Mouse (Mus musculus) liver, adult 2 months (tissue): ENCODE data around the gene Dnah8. TPM values are rescaled to one million over a fixed set of nuclear protein-coding genes. Genes with fewer than 3 reads are reported as not detected.
"Not testable (repeated sequence)": the region's sequence is repeated elsewhere in the genome, so short reads cannot be mapped to it uniquely, and the experiment has no call there.

Experiments
- DNase-seq: peaks from one replicate; pipeline ENCODE4 v3.0.0-alpha.2; 2011; ENCODE audit warnings: low read depth, low spot score; ENCODE audit errors: extremely low read depth
- H3K27ac ChIP-seq: fragments of 200-500 bp; replicated peaks from 2 replicates; pipeline ENCODE4 v1.5.1; 2012; ENCODE audit warnings: low read depth, mild to moderate bottlenecking, control low read depth, inconsistent platforms, low read length; ENCODE audit not compliant: insufficient read depth
- H3K27me3 ChIP-seq: fragments of 200-500 bp; 2 replicates; pipeline ENCODE4 v1.6.1; 2012; ENCODE audit warnings: mild to moderate bottlenecking, moderate library complexity, low read length, inconsistent platforms; ENCODE audit not compliant: control insufficient read depth, insufficient read depth
- H3K36me3 ChIP-seq: fragments of 200-500 bp; 2 replicates; pipeline ENCODE4 v1.6.1; 2012; ENCODE audit warnings: low read length, inconsistent platforms; ENCODE audit not compliant: control insufficient read depth, insufficient read depth
- H3K4me1 ChIP-seq: fragments of 200-500 bp; 2 replicates; pipeline ENCODE4 v1.6.1; 2011; ENCODE audit warnings: low read length; ENCODE audit not compliant: control insufficient read depth, insufficient read depth
- H3K4me3 ChIP-seq: fragments of 200-500 bp; 2 replicates; pipeline ENCODE4 v1.5.1; 2011; ENCODE audit warnings: low read depth, mild to moderate bottlenecking, control low read depth, low read length, moderate library complexity; ENCODE audit not compliant: insufficient read depth
- H3K79me2 ChIP-seq: fragments of 200-500 bp; 2 replicates; pipeline ENCODE4 v1.6.1; 2012; ENCODE audit warnings: inconsistent platforms, mild to moderate bottlenecking, low read length, moderate library complexity; ENCODE audit not compliant: control insufficient read depth, insufficient read depth
- H3K9ac ChIP-seq: fragments of 200-500 bp; 2 replicates; pipeline ENCODE4 v1.6.1; 2012; ENCODE audit warnings: low read depth, mild to moderate bottlenecking, control low read depth, inconsistent platforms, low read length
- CTCF ChIP-seq: fragments of 200-500 bp; IDR thresholded peaks from 2 replicates; pipeline ENCODE4 v1.5.1; 2011; ENCODE audit warnings: low read depth, low read length, control low read depth
- POLR2A ChIP-seq: fragments of 200-500 bp; IDR thresholded peaks from 2 replicates; pipeline ENCODE4 v1.6.1; 2011; ENCODE audit warnings: low read length, control low read depth; ENCODE audit not compliant: insufficient read depth; ENCODE audit errors: extremely low read depth
- WGBS: fragments of 180-500 bp; shearing (Covaris S2); methylation state at CpG from one replicate; pipeline ENCODE4 v1.1.7; 2018; 5-methylcytosine and 5-hydroxymethylcytosine counted together
- polyA plus RNA-seq: library from polyadenylated mRNA; depleted of rRNA; stranded (reverse); fragments of >200 nt; gene quantifications from 2 replicates; pipeline ENCODE4 v1.2.3, GENCODE M21; 2012
- total RNA-seq: library from RNA; depleted of rRNA; stranded (reverse); fragments of >200 nt; gene quantifications from 2 replicates; pipeline ENCODE4 v1.2.3, GENCODE M21; 2014

Dnah8 gene
- total and polyA plus RNA-seq, 2 experiments, result 0.18 to 0.20 TPM

DNA sequence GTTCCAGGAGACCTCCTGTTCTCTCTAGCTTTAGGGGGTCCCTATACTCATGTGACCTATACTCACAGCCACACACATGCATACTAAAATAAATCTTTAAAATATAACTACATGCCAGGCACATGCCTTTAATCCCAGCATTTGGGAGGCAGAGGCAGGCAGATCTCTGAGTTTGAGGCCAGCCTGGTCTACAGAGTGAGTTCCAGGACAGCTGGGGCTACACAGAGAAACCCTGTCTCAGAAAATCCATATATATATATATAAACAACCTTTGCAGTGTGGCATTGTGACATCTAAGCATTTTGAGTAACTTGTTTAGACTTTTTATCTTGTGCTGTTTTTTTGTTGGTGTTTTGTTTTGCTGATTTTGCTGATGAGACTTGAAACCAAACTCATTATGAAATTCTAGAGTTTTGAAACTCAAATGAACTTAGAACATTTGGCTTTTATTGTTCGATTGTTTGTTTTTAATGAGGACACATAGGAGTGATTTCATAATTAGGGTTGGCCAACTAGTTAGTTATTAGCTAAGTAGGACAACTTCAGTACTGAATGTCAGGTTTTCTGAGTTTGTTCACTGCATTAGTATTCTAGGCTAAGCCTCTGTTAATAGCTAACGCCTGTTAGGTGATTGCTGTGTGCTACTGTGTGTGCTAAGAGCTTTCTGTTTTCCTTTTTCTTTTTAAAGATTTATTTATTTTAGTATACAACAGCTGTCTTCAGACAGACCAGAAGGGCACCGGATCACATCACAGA lies 5.8 kb upstream of the Dnah8 start:
- Histone ChIP-seq H3K27ac (peak overlapping the region; percentile 98), H3K4me1 (peaks cover 7% of the 10 kb centered on the region), H3K79me2 (no peaks in the 10 kb centered on the region), H3K9ac (no peak overlapping the region), H3K36me3 (no peaks in the 10 kb centered on the region), H3K27me3 (no peaks in the 10 kb centered on the region), H3K4me3 (no peak overlapping the region)
- peak; percentile 100 for DNase-seq
- TF ChIP-seq POLR2A (no peak), CTCF (no peak)
- WGBS, result 26% methylated on average over 3 of the region's 3 CpGs

GRCm38 (mm10) chr17:30619153-30619552 lies 5.0 kb upstream of the Dnah8 start:
- peak; percentile 31 for DNase-seq
- TF ChIP-seq POLR2A, result no peak
- no peak for TF ChIP-seq CTCF
- H3K9ac ChIP-seq, result no peak overlapping the region
- H3K27ac ChIP-seq, result peak overlapping the region; percentile 98
- 30% methylated on average over 2 of the region's 2 CpGs for WGBS
- H3K27me3 ChIP-seq, result no peaks in the 10 kb centered on the region
- no peak overlapping the region for H3K4me3 ChIP-seq
- H3K4me1 ChIP-seq, result peaks cover 7% of the 10 kb centered on the region
- H3K36me3 ChIP-seq, result no peaks in the 10 kb centered on the region
- H3K79me2 ChIP-seq, result no peaks in the 10 kb centered on the region

DNA sequence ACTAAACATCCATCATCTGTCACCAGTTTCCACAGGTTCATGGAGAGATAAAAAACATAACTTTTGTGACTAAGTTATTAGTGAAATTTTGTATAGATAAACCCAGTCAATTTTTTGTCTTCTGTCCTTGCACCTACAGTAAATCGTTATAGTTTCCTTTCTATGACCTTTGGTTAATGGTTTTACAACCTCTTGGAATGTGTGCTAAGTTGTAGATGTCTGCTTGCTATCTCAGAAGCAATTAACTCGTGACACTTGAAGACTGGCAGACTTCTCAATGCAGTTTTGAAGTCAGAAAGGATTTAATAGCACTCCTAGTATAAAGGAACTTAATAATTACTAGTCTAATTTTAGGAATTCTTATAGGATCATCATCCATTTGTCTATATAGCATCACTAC lies 3.6 kb upstream of the Dnah8 start:
- peaks cover 7% of the 10 kb centered on the region for H3K4me1 ChIP-seq
- no peak overlapping the region for H3K27ac ChIP-seq
- no peak for DNase-seq
- no peak for TF ChIP-seq CTCF
- no peak for TF ChIP-seq POLR2A
- 67% methylated on average over 2 of the region's 2 CpGs for WGBS
- H3K27me3 ChIP-seq, result no peaks in the 10 kb centered on the region
- H3K79me2 ChIP-seq, result no peaks in the 10 kb centered on the region
- H3K4me3 ChIP-seq, result no peak overlapping the region
- no peak overlapping the region for H3K9ac ChIP-seq
- no peaks in the 10 kb centered on the region for H3K36me3 ChIP-seq

DNA sequence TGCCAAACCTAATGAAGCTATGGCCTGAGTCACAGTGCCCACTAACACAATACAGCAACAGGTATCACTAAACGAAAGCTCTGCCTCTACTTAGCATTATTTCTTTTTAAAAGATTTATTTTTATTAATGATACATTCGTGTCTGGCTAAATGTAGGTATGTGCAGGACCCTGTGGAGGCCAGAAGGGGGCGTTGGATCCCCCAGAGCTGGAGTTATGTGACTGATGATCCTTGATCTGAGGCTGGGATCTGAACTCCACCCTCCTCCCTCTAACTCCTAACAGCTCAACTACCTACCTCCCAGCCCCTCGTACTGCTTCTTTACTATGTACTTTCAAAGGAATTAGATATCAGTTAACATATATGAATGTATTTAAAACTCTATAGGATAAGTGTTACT lies 2.7 kb upstream of the Dnah8 start:
- H3K27ac ChIP-seq, result no peak overlapping the region
- H3K4me1 ChIP-seq, result peaks cover 7% of the 10 kb centered on the region
- WGBS, result 76% methylated on average over 4 of the region's 4 CpGs
- no peak for DNase-seq
- no peaks in the 10 kb centered on the region for H3K27me3 ChIP-seq
- no peaks in the 10 kb centered on the region for H3K79me2 ChIP-seq
- H3K36me3 ChIP-seq, result no peaks in the 10 kb centered on the region
- H3K4me3 ChIP-seq, result no peak overlapping the region
- TF ChIP-seq POLR2A, result no peak
- TF ChIP-seq CTCF, result peak; percentile 26; the same call in 1 of the 2 replicates
- no peak overlapping the region for H3K9ac ChIP-seq

DNA sequence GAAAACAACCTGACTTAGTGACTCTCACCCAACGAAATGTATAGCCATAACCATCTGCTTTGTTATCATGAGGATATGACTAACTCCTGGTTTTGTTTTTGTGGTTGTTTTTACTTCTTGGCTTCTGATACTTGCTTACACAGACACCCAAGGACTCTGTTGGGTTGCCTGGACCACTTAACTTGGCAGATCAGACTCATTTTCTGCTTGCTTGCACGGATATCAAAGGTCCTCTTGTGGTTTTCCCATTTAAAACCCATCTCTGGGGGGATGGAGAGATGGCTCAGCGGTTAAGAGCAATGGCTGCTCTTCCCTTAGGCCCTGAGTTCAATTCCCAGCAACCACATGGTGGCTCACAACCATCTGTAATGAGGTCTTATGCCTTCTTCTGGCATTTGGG lies 954 bp upstream of the Dnah8 start:
- H3K36me3 ChIP-seq, result no peaks in the 10 kb centered on the region
- no peak overlapping the region for H3K9ac ChIP-seq
- no peaks in the 10 kb centered on the region for H3K27me3 ChIP-seq
- no peak overlapping the region for H3K4me3 ChIP-seq
- H3K79me2 ChIP-seq, result no peaks in the 10 kb centered on the region
- H3K4me1 ChIP-seq, result peaks cover 6% of the 10 kb centered on the region
- WGBS, result 93% methylated on average over 3 of the region's 3 CpGs
- DNase-seq, result no peak
- no peak for TF ChIP-seq POLR2A
- TF ChIP-seq CTCF, result no peak
- no peak overlapping the region for H3K27ac ChIP-seq

DNA sequence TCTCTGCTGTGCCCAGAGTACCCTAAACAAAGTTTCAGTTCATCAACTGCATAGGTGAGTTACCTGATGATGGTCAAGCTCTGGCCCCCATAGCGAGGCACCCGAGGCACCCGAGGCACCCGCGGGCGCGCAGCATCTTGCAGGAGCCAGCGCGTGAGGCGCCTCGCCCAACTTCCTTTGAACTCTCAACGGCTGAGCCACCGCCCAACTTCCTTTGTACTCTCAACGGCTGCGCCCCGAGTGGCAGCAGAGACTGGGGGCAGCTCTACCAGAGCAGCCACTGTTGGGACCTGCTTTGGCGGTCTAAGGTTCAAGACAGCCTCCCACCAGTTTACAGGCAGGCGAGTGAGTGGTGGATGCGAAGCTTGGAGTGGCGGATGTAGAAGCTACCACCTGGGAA lies 2.6 kb downstream of the Dnah8 start, which contains the start of gene Glo1:
Glo1 (minus strand) TSS at position 153 of the 400 bp plus-strand sequence.
- not testable (repeated sequence) for H3K4me3 ChIP-seq, H3K27ac ChIP-seq, H3K4me1 ChIP-seq, H3K27me3 ChIP-seq, DNase-seq, H3K9ac ChIP-seq, H3K36me3 ChIP-seq, H3K79me2 ChIP-seq
- no CpG with 5 or more reads among the region's 20 CpGs for WGBS
